Mouse (Mus musculus): ENCODE results near the gene Stac3. TPM values are rescaled to one million over a fixed set of nuclear protein-coding genes. Genes with fewer than 3 reads are reported as not detected.

Stac3 gene
- polyA plus RNA-seq (2014; fragmentation: Nextera tagmentation; extraction: Ambion mirVana): 0.32 TPM in 1 of 2 replicates, not detected in the other

GRCm38 (mm10) chr10:127500894-127501893, at the start of gene Stac3:
Gene Stac3 (plus strand): TSS chr10:127501686.
- no peak within 1 kb of the TSS for H3K4me3 ChIP-seq (ENCODE audit: low read depth, low read length)
- WGBS: 67% methylated on average over 13 of the region's 13 CpGs
- H3K4me1 ChIP-seq (replicated peaks; ENCODE audit: control insufficient read depth, insufficient read depth, low read length): no peaks in the 10 kb centered on the region
- no peak for ATAC-seq (replicated peaks; ENCODE audit: low FRiP score, low TSS enrichment, low read depth)
- no peak within 1 kb of the TSS for H3K27ac ChIP-seq (ENCODE audit: low read depth)
- no peak within 1 kb of the TSS for H3K9ac ChIP-seq (ENCODE audit: low read length)
- no peak for DNase-seq (ENCODE audit: low spot score)
- H3K27me3 ChIP-seq (replicated peaks; ENCODE audit: control insufficient read depth, insufficient read depth, low read length): no peaks in the 10 kb centered on the region
- H3K9me3 ChIP-seq (ENCODE audit: control insufficient read depth, low read length): no peaks in the 10 kb centered on the region
- no peak within 1 kb of the TSS for H3K4me2 ChIP-seq (ENCODE audit: low read length)
- H3K36me3 ChIP-seq (ENCODE audit: control insufficient read depth, insufficient read depth, low read length): peaks cover 54% of the 10 kb centered on the region

DNA sequence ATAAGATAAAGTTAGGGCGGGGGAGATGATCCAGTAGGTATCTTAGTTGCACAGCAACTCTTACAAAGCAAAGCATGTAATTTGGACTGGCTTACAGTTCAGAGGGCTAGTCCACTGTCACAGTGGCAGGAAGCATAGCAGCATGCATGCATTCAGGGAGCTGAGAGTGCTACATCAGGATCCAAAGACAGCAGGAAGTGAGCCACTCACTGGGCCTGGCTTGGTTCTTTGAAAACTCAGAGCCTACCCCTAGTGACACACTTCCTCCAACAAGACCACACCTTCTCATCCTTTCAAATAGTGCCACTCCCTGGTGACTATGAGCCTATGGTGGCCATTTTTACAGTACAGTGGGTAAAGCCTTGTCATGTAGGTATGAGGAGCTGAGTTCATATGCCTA, 47.8 kb upstream of the Stac3 start:
- Histone ChIP-seq H3K4me3 (ENCODE audit: low read depth, low read length) (no peak overlapping the region), H3K4me1 (replicated peaks; ENCODE audit: control insufficient read depth, insufficient read depth, low read length) (no peaks in the 10 kb centered on the region), H3K4me2 (ENCODE audit: low read length) (no peak overlapping the region), H3K36me3 (ENCODE audit: control insufficient read depth, insufficient read depth, low read length) (peaks cover 62% of the 10 kb centered on the region), H3K9ac (ENCODE audit: low read length) (no peak overlapping the region), H3K27ac (ENCODE audit: low read depth) (no peak overlapping the region), H3K9me3 (ENCODE audit: control insufficient read depth, low read length) (no peaks in the 10 kb centered on the region), H3K27me3 (replicated peaks; ENCODE audit: control insufficient read depth, insufficient read depth, low read length) (no peaks in the 10 kb centered on the region)
- DNase-seq (ENCODE audit: low spot score) (no peak), ATAC-seq (replicated peaks; ENCODE audit: low FRiP score, low TSS enrichment, low read depth) (no peak)
- 94% methylated on average over 1 of the region's 1 CpGs for WGBS

DNA sequence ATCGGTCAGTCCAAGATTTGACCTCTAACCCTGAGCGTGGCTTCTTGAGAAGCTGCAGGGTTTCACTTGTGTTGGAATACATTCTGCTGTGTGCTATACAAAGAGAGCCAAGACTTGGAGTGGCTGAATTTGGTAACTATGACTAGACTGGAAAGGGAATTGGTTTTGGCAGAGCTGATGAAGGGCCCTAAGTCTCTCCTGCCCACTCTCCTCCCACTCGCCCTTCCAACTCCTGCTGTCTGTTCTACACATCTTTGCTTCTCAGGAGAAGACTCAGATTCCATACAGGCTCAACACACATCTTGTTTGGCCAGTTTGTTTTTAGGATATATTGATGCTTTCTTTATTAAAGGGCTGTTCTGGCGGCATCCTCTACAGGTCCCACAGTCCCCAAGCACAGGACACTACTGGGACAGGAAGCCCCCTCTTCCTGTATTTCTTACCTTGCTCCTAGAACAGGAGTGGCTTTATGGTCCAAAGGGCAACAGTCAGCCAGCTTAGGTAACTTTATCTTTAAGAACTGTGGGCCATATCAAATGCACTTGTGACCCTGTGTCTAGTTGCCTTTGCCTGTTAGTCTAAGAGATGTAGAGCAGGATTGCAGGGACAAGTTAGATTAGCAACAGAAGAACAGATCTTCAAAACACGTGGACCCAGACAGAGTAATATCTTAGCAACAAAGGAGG, 38.9 kb upstream of the Stac3 start:
- H3K4me1 ChIP-seq (replicated peaks; ENCODE audit: control insufficient read depth, insufficient read depth, low read length): no peaks in the 10 kb centered on the region
- DNase-seq (ENCODE audit: low spot score): no peak
- no peaks in the 10 kb centered on the region for H3K27me3 ChIP-seq (replicated peaks; ENCODE audit: control insufficient read depth, insufficient read depth, low read length)
- ATAC-seq (replicated peaks; ENCODE audit: low FRiP score, low TSS enrichment, low read depth): no peak
- H3K4me3 ChIP-seq (ENCODE audit: low read depth, low read length): no peak overlapping the region
- 78% methylated on average over 5 of the region's 5 CpGs for WGBS
- H3K4me2 ChIP-seq (ENCODE audit: low read length): no peak overlapping the region
- H3K9ac ChIP-seq (ENCODE audit: low read length): no peak overlapping the region
- peaks cover 86% of the 10 kb centered on the region for H3K36me3 ChIP-seq (ENCODE audit: control insufficient read depth, insufficient read depth, low read length)
- no peak overlapping the region for H3K27ac ChIP-seq (ENCODE audit: low read depth)
- H3K9me3 ChIP-seq (ENCODE audit: control insufficient read depth, low read length): no peaks in the 10 kb centered on the region

DNA sequence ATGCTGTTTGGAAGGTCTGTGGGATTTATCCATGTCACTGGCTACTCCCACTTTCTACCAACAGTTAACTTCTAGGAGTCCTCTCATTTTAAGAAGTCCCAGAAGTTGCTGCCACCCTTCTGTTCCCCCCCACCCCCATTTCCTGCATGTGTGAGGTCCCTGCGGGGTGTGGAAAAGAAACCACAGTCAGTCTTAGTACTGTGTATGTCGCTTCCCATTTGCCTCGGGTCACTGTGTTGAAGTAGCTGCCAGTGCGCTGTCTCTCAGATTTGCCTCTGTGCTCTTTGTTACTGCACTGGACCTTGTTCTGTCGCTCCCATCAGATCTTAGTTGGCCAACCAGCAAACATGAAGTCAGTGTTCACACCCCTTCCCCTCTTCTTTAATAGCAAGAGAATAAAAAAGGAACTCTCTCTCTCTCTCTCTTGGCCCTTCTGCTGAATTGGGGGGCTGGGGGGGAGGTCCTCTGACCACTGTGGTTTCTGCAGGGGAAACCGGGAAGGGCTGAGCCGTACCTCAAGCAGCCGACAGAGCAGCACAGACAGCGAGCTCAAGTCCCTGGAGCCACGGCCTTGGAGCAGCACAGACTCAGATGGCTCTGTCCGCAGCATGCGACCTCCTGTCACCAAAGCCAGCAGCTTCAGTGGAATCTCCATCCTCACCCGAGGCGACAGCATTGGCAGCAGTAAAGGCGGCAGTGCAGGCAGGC, 30.1 kb upstream of the Stac3 start:
- Histone ChIP-seq H3K9me3 (ENCODE audit: control insufficient read depth, low read length) (no peaks in the 10 kb centered on the region), H3K27me3 (replicated peaks; ENCODE audit: control insufficient read depth, insufficient read depth, low read length) (no peaks in the 10 kb centered on the region), H3K4me1 (replicated peaks; ENCODE audit: control insufficient read depth, insufficient read depth, low read length) (0 out of 2 replicates have a peak, but pooled peaks cover 5% of the 10 kb centered on the region), H3K9ac (ENCODE audit: low read length) (no peak overlapping the region), H3K4me3 (ENCODE audit: low read depth, low read length) (no peak overlapping the region), H3K27ac (ENCODE audit: low read depth) (peak overlapping the region; percentile 55), H3K4me2 (ENCODE audit: low read length) (no peak overlapping the region), H3K36me3 (ENCODE audit: control insufficient read depth, insufficient read depth, low read length) (peaks cover 42% of the 10 kb centered on the region)
- DNase-seq (ENCODE audit: low spot score): no peak
- 64% methylated on average over 15 of the region's 15 CpGs for WGBS
- ATAC-seq (replicated peaks; ENCODE audit: low FRiP score, low TSS enrichment, low read depth): no peak

GRCm38 (mm10) chr10:127472722-127473121, 28.8 kb upstream of the Stac3 start:
- no peak overlapping the region for H3K27ac ChIP-seq (ENCODE audit: low read depth)
- WGBS: 86% methylated on average over 9 of the region's 9 CpGs
- H3K9me3 ChIP-seq (ENCODE audit: control insufficient read depth, low read length): no peaks in the 10 kb centered on the region
- peaks cover 48% of the 10 kb centered on the region for H3K36me3 ChIP-seq (ENCODE audit: control insufficient read depth, insufficient read depth, low read length)
- DNase-seq (ENCODE audit: low spot score): no peak
- no peak overlapping the region for H3K4me3 ChIP-seq (ENCODE audit: low read depth, low read length)
- H3K9ac ChIP-seq (ENCODE audit: low read length): no peak overlapping the region
- H3K4me1 ChIP-seq (replicated peaks; ENCODE audit: control insufficient read depth, insufficient read depth, low read length): 0 out of 2 replicates have a peak, but pooled peaks cover 5% of the 10 kb centered on the region
- no peak overlapping the region for H3K4me2 ChIP-seq (ENCODE audit: low read length)
- no peak for ATAC-seq (replicated peaks; ENCODE audit: low FRiP score, low TSS enrichment, low read depth)
- no peaks in the 10 kb centered on the region for H3K27me3 ChIP-seq (replicated peaks; ENCODE audit: control insufficient read depth, insufficient read depth, low read length)

DNA sequence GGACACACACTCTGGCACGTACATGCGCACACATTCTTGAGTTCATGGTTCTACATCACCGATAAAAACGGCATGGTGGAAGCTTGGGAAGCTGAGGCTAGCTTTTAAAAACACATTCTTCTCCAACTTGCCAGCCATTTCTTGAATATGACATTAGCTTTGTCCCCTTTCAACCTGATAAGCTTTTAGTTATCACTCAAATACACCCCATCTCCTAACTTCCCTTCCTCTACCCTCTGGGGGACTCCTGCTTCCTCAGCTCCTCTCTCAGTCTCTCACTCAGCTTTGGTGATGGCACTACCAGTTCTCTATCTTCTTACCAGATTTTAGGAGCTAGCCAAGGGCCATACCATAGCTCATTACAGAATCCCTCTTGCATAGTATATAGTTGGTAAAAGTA, 26.3 kb upstream of the Stac3 start:
- no peaks in the 10 kb centered on the region for H3K9me3 ChIP-seq (ENCODE audit: control insufficient read depth, low read length)
- 0 out of 2 replicates have a peak, but pooled peaks cover 5% of the 10 kb centered on the region for H3K4me1 ChIP-seq (replicated peaks; ENCODE audit: control insufficient read depth, insufficient read depth, low read length)
- ATAC-seq (replicated peaks; ENCODE audit: low FRiP score, low TSS enrichment, low read depth) (no peak), DNase-seq (ENCODE audit: low spot score) (no peak)
- H3K9ac ChIP-seq (ENCODE audit: low read length): no peak overlapping the region
- 96% methylated on average over 4 of the region's 4 CpGs for WGBS
- H3K27me3 ChIP-seq (replicated peaks; ENCODE audit: control insufficient read depth, insufficient read depth, low read length): no peaks in the 10 kb centered on the region
- H3K4me2 ChIP-seq (ENCODE audit: low read length): no peak overlapping the region
- no peak overlapping the region for H3K4me3 ChIP-seq (ENCODE audit: low read depth, low read length)
- peaks cover 48% of the 10 kb centered on the region for H3K36me3 ChIP-seq (ENCODE audit: control insufficient read depth, insufficient read depth, low read length)
- no peak overlapping the region for H3K27ac ChIP-seq (ENCODE audit: low read depth)

DNA sequence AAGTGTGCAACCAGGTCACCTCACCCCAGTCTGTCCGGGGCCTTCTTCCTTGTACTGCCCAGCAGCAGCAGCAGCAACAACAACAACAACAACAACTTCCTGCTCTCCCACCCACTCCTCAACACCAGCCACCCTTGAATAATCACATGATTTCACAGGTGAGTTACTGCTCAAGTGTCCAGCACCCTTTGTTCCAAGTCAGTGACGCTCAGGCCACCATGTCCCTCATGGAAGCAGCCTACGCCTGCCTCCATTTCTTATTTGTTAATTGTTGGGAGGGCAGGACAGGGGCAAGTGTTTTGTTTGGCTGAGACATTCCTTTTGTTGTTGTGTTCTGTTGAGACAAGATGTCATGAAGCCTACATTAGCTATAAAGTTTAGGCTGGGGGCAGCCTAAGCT, 24.9 kb upstream of the Stac3 start:
- ATAC-seq (replicated peaks; ENCODE audit: low FRiP score, low TSS enrichment, low read depth) (no peak), DNase-seq (ENCODE audit: low spot score) (no peak)
- Histone ChIP-seq H3K36me3 (ENCODE audit: control insufficient read depth, insufficient read depth, low read length) (peaks cover 45% of the 10 kb centered on the region), H3K9me3 (ENCODE audit: control insufficient read depth, low read length) (no peaks in the 10 kb centered on the region), H3K27ac (ENCODE audit: low read depth) (no peak overlapping the region), H3K4me3 (ENCODE audit: low read depth, low read length) (no peak overlapping the region), H3K9ac (ENCODE audit: low read length) (no peak overlapping the region), H3K27me3 (replicated peaks; ENCODE audit: control insufficient read depth, insufficient read depth, low read length) (no peaks in the 10 kb centered on the region), H3K4me2 (ENCODE audit: low read length) (no peak overlapping the region), H3K4me1 (replicated peaks; ENCODE audit: control insufficient read depth, insufficient read depth, low read length) (no peaks in the 10 kb centered on the region)
- WGBS: 90% methylated on average over 3 of the region's 3 CpGs

DNA sequence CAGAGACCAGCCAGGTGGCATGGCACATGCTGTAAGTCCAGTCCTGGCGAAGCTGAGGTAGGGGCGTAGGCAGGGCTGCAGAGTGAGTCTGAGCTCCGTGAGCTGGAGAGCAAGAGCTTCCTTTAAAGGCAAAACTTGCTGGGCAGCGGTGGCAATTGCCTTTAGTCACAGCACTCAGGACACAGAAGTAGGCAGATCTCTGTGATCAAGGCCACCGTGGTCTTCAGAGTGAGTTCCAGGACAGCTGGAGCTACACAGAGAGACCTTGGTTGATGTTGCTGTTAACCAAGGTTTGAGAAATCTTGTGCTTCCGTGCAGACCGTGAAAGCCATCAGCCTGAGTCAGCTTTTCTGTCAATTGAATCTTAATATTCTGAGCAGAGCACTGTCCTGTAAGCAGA, 24.2 kb upstream of the Stac3 start:
- Histone ChIP-seq H3K4me2 (ENCODE audit: low read length) (no peak overlapping the region), H3K27me3 (replicated peaks; ENCODE audit: control insufficient read depth, insufficient read depth, low read length) (no peaks in the 10 kb centered on the region), H3K9me3 (ENCODE audit: control insufficient read depth, low read length) (no peaks in the 10 kb centered on the region), H3K9ac (ENCODE audit: low read length) (no peak overlapping the region), H3K4me3 (ENCODE audit: low read depth, low read length) (no peak overlapping the region), H3K4me1 (replicated peaks; ENCODE audit: control insufficient read depth, insufficient read depth, low read length) (no peaks in the 10 kb centered on the region), H3K36me3 (ENCODE audit: control insufficient read depth, insufficient read depth, low read length) (peaks cover 42% of the 10 kb centered on the region), H3K27ac (ENCODE audit: low read depth) (no peak overlapping the region)
- no peak for DNase-seq (ENCODE audit: low spot score)
- no peak for ATAC-seq (replicated peaks; ENCODE audit: low FRiP score, low TSS enrichment, low read depth)
- 88% methylated on average over 7 of the region's 7 CpGs for WGBS

Data from intestine, embryonic 14.5 days (tissue).